Mouse (Mus musculus): ENCODE data around the gene Zmym6. TPM values are rescaled to one million over a fixed set of nuclear protein-coding genes. Genes with fewer than 3 reads are reported as not detected.
"Not testable (repeated sequence)": the region's sequence is repeated elsewhere in the genome, so short reads cannot be mapped to it uniquely, and the experiment has no call there.

Zmym6 gene
- polyA plus RNA-seq, 1 experiment from 2014 or later = 2.2 TPM

- Histone ChIP-seq H3K9me3 (ENCODE audit: low read length) (no peaks in the 10 kb centered on the region), H3K4me3 (ENCODE audit: low read depth, low read length) (no peak overlapping the region), H3K36me3 (replicated peaks; ENCODE audit: insufficient read depth, low read length) (no peaks in the 10 kb centered on the region), H3K4me1 (ENCODE audit: insufficient read depth) (peaks cover 8% of the 10 kb centered on the region), H3K27me3 (ENCODE audit: insufficient read depth, low read length) (no peaks in the 10 kb centered on the region), H3K4me2 (ENCODE audit: low read depth, low read length) (no peak overlapping the region), H3K27ac (ENCODE audit: low read depth) (no peak overlapping the region), H3K9ac (replicated peaks) (no peak overlapping the region)
- DNase-seq (no peak), ATAC-seq (no peak)
- TF ChIP-seq CTCF (IDR thresholded peaks at IDR 0.05; ENCODE audit: low read depth) (no peak), EP300 (IDR thresholded peaks at IDR 0.05; ENCODE audit: low read depth) (no peak)
- 59% methylated on average over 1 of the region's 1 CpGs for WGBS (ENCODE audit: insufficient replicate concordance)
These were observed 2.3 kb upstream of the Zmym6 start for GRCm38 (mm10) chr4:127074915-127075314.

GRCm38 (mm10) chr4:127080806-127081205 is 3.6 kb downstream of the Zmym6 start:
- ATAC-seq (no peak), DNase-seq (no peak)
- Histone ChIP-seq H3K4me2 (ENCODE audit: low read depth, low read length) (no peak overlapping the region), H3K27ac (ENCODE audit: low read depth) (no peak overlapping the region), H3K4me1 (ENCODE audit: insufficient read depth) (peaks cover 8% of the 10 kb centered on the region), H3K36me3 (replicated peaks; ENCODE audit: insufficient read depth, low read length) (no peaks in the 10 kb centered on the region), H3K27me3 (ENCODE audit: insufficient read depth, low read length) (no peaks in the 10 kb centered on the region), H3K9ac (replicated peaks) (no peak overlapping the region), H3K9me3 (ENCODE audit: low read length) (no peaks in the 10 kb centered on the region), H3K4me3 (ENCODE audit: low read depth, low read length) (no peak overlapping the region)
- 54% methylated on average over 1 of the region's 1 CpGs for WGBS (ENCODE audit: insufficient replicate concordance)
- no peak for TF ChIP-seq CTCF (IDR thresholded peaks at IDR 0.05; ENCODE audit: low read depth)
- no peak for TF ChIP-seq EP300 (IDR thresholded peaks at IDR 0.05; ENCODE audit: low read depth)

DNA sequence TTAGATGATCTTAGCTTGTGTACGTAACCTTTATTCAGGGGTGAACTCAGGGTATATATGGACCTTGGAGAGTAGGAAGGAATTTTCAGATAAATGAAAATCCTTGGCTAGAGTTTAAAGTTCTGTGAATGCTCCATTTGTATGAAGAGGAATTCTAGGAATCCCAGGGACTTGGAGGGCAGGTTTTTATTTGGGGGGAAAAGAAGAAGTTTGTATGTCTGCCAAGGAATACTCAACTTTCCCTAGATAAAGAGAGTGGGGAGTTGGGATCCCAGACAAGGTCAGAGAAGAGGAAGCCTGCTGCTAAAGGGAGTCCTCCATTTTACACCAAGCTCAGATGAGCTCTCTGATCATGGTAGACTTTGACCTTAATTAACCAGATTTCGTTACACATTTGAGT is 5.9 kb downstream of the Zmym6 start:
- H3K4me3 ChIP-seq (ENCODE audit: low read depth, low read length) = no peak overlapping the region
- H3K36me3 ChIP-seq (replicated peaks; ENCODE audit: insufficient read depth, low read length) = 0 out of 2 replicates have a peak, but pooled peaks cover under 1% of the 10 kb centered on the region
- no peak for DNase-seq
- H3K4me1 ChIP-seq (ENCODE audit: insufficient read depth) = peaks cover under 1% of the 10 kb centered on the region
- H3K27me3 ChIP-seq (ENCODE audit: insufficient read depth, low read length) = no peaks in the 10 kb centered on the region
- ATAC-seq = no peak
- WGBS (ENCODE audit: insufficient replicate concordance) = 82% methylated on average over 2 of the region's 2 CpGs
- no peak overlapping the region for H3K27ac ChIP-seq (ENCODE audit: low read depth)
- H3K9me3 ChIP-seq (ENCODE audit: low read length) = no peaks in the 10 kb centered on the region
- no peak overlapping the region for H3K4me2 ChIP-seq (ENCODE audit: low read depth, low read length)
- TF ChIP-seq CTCF (IDR thresholded peaks at IDR 0.05; ENCODE audit: low read depth) = no peak
- TF ChIP-seq EP300 (IDR thresholded peaks at IDR 0.05; ENCODE audit: low read depth) = no peak
- H3K9ac ChIP-seq (replicated peaks) = no peak overlapping the region

DNA sequence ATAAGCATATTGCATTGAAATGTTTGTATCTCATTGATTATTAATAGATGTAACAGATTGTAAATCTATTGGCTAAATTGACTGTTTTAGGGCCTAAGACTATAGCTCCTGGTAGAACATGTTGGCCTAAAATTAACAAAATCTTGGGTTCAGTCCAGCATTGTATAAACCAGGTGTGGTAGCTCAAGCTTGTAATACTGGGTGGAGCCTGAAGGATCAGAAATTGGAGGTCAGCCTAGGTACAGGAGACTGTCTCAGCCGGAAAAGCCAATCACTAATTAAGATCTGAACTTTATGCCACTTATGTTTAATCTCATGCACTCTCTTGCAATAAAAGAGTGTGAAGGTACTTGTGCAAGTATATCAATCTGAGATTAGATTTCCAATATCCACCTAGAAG is 8.6 kb downstream of the Zmym6 start:
- ATAC-seq (no peak), DNase-seq (no peak)
- Histone ChIP-seq H3K27ac (ENCODE audit: low read depth) (no peak overlapping the region), H3K9me3 (ENCODE audit: low read length) (no peaks in the 10 kb centered on the region), H3K4me3 (ENCODE audit: low read depth, low read length) (no peak overlapping the region), H3K9ac (replicated peaks) (no peak overlapping the region), H3K36me3 (replicated peaks; ENCODE audit: insufficient read depth, low read length) (0 out of 2 replicates have a peak, but pooled peaks cover 8% of the 10 kb centered on the region), H3K27me3 (ENCODE audit: insufficient read depth, low read length) (no peaks in the 10 kb centered on the region), H3K4me2 (ENCODE audit: low read depth, low read length) (no peak overlapping the region), H3K4me1 (ENCODE audit: insufficient read depth) (no peaks in the 10 kb centered on the region)
- TF ChIP-seq CTCF (IDR thresholded peaks at IDR 0.05; ENCODE audit: low read depth) = no peak
- no peak for TF ChIP-seq EP300 (IDR thresholded peaks at IDR 0.05; ENCODE audit: low read depth)
- 78% methylated on average over 1 of the region's 1 CpGs for WGBS (ENCODE audit: insufficient replicate concordance)

GRCm38 (mm10) chr4:127091188-127091587 is 14.0 kb downstream of the Zmym6 start:
- H3K4me3 ChIP-seq (ENCODE audit: low read depth, low read length) = no peak overlapping the region
- TF ChIP-seq EP300 (IDR thresholded peaks at IDR 0.05; ENCODE audit: low read depth) (no peak), CTCF (IDR thresholded peaks at IDR 0.05; ENCODE audit: low read depth) (no peak)
- 0 out of 2 replicates have a peak, but pooled peaks cover 8% of the 10 kb centered on the region for H3K36me3 ChIP-seq (replicated peaks; ENCODE audit: insufficient read depth, low read length)
- H3K27me3 ChIP-seq (ENCODE audit: insufficient read depth, low read length) = no peaks in the 10 kb centered on the region
- no peaks in the 10 kb centered on the region for H3K9me3 ChIP-seq (ENCODE audit: low read length)
- H3K27ac ChIP-seq (ENCODE audit: low read depth) = no peak overlapping the region
- no peak overlapping the region for H3K4me2 ChIP-seq (ENCODE audit: low read depth, low read length)
- no peaks in the 10 kb centered on the region for H3K4me1 ChIP-seq (ENCODE audit: insufficient read depth)
- H3K9ac ChIP-seq (replicated peaks) = no peak overlapping the region
- ATAC-seq = no peak
- whole genome bisulfite sequencing (ENCODE audit: insufficient replicate concordance) = 72% methylated on average over 1 of the region's 1 CpGs
- DNase-seq = no peak

DNA sequence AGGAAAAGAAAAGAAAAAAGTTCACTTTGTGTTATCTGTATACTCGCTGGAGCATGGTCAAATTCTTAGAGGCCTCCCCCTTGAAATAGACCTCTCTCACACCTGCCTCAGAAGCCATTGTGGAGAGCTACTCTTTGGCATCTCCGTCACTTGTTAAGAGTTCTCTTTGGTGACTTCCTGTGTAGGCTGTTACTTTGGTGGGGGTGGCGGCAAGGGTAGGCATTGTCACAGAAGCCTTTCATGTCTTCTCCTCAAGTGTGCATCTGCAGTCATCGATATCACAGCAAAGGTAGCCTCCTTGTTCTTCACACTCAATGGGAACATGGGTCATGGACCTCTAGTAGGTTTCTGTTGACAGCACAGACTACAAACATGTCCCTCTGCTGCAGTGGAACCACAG is 17.9 kb downstream of the Zmym6 start:
- ATAC-seq (no peak), DNase-seq (no peak)
- Histone ChIP-seq H3K4me3 (ENCODE audit: low read depth, low read length) (no peak overlapping the region), H3K27me3 (ENCODE audit: insufficient read depth, low read length) (no peaks in the 10 kb centered on the region), H3K4me1 (ENCODE audit: insufficient read depth) (no peaks in the 10 kb centered on the region), H3K9ac (replicated peaks) (no peak overlapping the region), H3K27ac (ENCODE audit: low read depth) (no peak overlapping the region), H3K4me2 (ENCODE audit: low read depth, low read length) (no peak overlapping the region), H3K36me3 (replicated peaks; ENCODE audit: insufficient read depth, low read length) (no peaks in the 10 kb centered on the region), H3K9me3 (ENCODE audit: low read length) (no peaks in the 10 kb centered on the region)
- 81% methylated on average over 4 of the region's 4 CpGs for WGBS (ENCODE audit: insufficient replicate concordance)
- no peak for TF ChIP-seq EP300 (IDR thresholded peaks at IDR 0.05; ENCODE audit: low read depth)
- no peak for TF ChIP-seq CTCF (IDR thresholded peaks at IDR 0.05; ENCODE audit: low read depth)

DNA sequence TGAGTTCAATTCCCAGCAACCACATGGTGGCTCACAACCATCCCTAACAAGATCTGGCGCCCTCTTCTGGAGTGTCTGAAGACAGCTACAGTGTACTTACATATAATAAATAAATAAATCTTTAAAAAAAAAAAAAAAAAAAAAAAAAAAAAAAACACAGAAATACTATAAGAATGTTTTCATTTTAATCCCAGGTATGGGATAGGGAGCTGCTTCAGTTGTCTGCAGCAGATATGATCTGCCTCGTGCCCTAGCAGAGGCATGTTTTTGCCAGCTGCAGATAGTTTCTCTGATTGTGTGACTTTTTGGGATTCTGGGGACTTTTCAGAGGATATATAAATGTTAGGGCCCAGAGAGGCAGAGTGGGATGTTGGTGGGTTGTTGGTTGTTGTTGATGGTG is 22.4 kb downstream of the Zmym6 start:
- not testable (repeated sequence) for H3K4me3 ChIP-seq (ENCODE audit: low read depth, low read length); ATAC-seq; H3K9ac ChIP-seq (replicated peaks); H3K36me3 ChIP-seq (replicated peaks; ENCODE audit: insufficient read depth, low read length); H3K4me1 ChIP-seq (ENCODE audit: insufficient read depth); H3K27me3 ChIP-seq (ENCODE audit: insufficient read depth, low read length); H3K27ac ChIP-seq (ENCODE audit: low read depth); DNase-seq; H3K4me2 ChIP-seq (ENCODE audit: low read depth, low read length); H3K9me3 ChIP-seq (ENCODE audit: low read length)
- WGBS (ENCODE audit: insufficient replicate concordance) = 84% methylated on average over 1 of the region's 2 CpGs

All from liver, postnatal 0 days (tissue).